Mouse (Mus musculus) stomach, embryonic 15.5 days (tissue): ENCODE data around the gene Lmx1a. TPM values are rescaled to one million over a fixed set of nuclear protein-coding genes. Genes with fewer than 3 reads are reported as not detected.

Experiments
- ATAC-seq: fragments of 200-750 bp; cut with Nextera tagmentation; 2 replicates; pipeline ENCODE4 v1.8.0; 2017; ENCODE audit warnings: low read depth, moderate number of reproducible peaks, moderate TSS enrichment; ENCODE audit not compliant: insufficient read depth, low FRiP score
- H3K27ac ChIP-seq: fragments of 300-500 bp; sonication (generic); 2 replicates; pipeline ENCODE4 v1.5.1; 2015; ENCODE audit warnings: mild to moderate bottlenecking, inconsistent platforms
- H3K27me3 ChIP-seq: fragments of 300-500 bp; sonication (generic); replicated peaks from 2 replicates; pipeline ENCODE4 v1.6.1; 2015; ENCODE audit warnings: inconsistent platforms
- H3K36me3 ChIP-seq: fragments of 300-500 bp; sonication (generic); 2 replicates; pipeline ENCODE4 v1.6.1; 2015; ENCODE audit warnings: inconsistent platforms
- H3K4me1 ChIP-seq: fragments of 300-500 bp; sonication (generic); 2 replicates; pipeline ENCODE4 v1.6.1; 2015; ENCODE audit warnings: inconsistent platforms
- H3K4me2 ChIP-seq: fragments of 300-500 bp; sonication (generic); 2 replicates; pipeline ENCODE4 v1.6.1; 2015; ENCODE audit warnings: mild to moderate bottlenecking, inconsistent platforms
- H3K4me3 ChIP-seq: fragments of 300-500 bp; sonication (generic); replicated peaks from 2 replicates; pipeline ENCODE4 v1.5.1; 2015; ENCODE audit warnings: inconsistent platforms
- H3K9ac ChIP-seq: fragments of 300-500 bp; sonication (generic); 2 replicates; pipeline ENCODE4 v1.6.1; 2015; ENCODE audit warnings: inconsistent platforms
- H3K9me3 ChIP-seq: fragments of 300-500 bp; sonication (generic); 2 replicates; pipeline ENCODE4 v1.6.1; 2016; ENCODE audit warnings: inconsistent platforms
- whole genome bisulfite sequencing: fragments of 180-500 bp; shearing (Covaris S2); methylation state at CpG from one replicate; pipeline ENCODE4 v1.1.7; 2015; 5-methylcytosine and 5-hydroxymethylcytosine counted together
- polyA plus RNA-seq: library from polyadenylated mRNA; unstranded; fragments of >200 nt; fragmentation: Nextera tagmentation; extraction: Ambion mirVana; gene quantifications from 2 replicates; pipeline ENCODE4 v1.2.1, GENCODE M21; 2015

Lmx1a gene
- polyA plus RNA-seq, 1 experiment from 2014 or later, result 0.18 TPM

DNA sequence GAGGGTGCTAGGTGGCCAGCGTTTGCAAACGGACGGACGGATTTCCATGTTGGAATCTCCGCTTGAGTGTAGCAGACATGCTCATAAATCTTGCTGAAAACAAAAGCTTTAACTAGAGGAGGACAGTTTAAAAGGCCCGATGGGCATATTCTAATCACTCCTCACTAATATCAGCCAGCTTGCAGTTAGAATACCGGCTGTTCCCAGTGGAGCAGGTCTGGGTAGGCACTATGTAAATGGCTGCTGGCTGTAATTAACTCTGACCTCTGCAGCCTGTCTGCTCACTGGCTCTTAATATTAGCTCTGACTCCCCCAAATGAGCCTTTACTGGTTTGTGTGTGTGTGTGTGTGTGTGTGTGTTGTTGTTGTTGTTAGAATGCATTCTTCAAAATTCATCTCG, 69.2 kb downstream of the Lmx1a start:
- Histone ChIP-seq H3K9me3 (no peaks in the 10 kb centered on the region), H3K27me3 (no peaks in the 10 kb centered on the region), H3K4me3 (no peak overlapping the region), H3K27ac (no peak overlapping the region), H3K4me2 (no peak overlapping the region), H3K9ac (no peak overlapping the region), H3K4me1 (no peaks in the 10 kb centered on the region), H3K36me3 (no peaks in the 10 kb centered on the region)
- no peak for ATAC-seq
- WGBS, result 61% methylated on average over 8 of the region's 8 CpGs

GRCm38 (mm10) chr1:167760307-167760706, 71.3 kb downstream of the Lmx1a start:
- ATAC-seq, result no peak
- H3K27me3 ChIP-seq, result no peaks in the 10 kb centered on the region
- 84% methylated on average over 10 of the region's 10 CpGs for WGBS
- H3K9me3 ChIP-seq, result no peaks in the 10 kb centered on the region
- H3K9ac ChIP-seq, result no peak overlapping the region
- no peak overlapping the region for H3K4me2 ChIP-seq
- no peaks in the 10 kb centered on the region for H3K4me1 ChIP-seq
- H3K4me3 ChIP-seq, result no peak overlapping the region
- H3K36me3 ChIP-seq, result no peaks in the 10 kb centered on the region
- no peak overlapping the region for H3K27ac ChIP-seq

DNA sequence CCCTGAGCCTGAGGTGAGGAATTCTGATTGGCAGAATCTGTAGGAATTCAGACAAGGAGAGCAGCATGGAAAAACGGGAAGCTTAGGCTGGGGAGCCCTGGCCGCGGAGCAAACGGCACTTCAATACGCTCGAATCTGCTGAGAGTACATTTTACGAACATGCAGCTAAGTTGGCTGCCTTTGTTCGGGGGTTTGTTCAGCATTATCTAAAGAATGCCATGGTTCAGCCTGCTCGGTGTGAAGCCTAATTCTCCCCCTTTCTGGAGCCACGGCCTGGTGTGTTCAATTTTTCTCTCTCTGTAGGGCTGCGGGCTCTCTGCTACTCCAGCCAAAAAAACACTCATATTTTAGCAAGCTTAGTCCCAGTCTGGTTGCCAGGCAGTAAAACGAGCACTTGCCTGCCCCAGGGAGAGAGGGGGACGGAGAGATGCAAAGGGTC, 72.8 kb downstream of the Lmx1a start:
- no peaks in the 10 kb centered on the region for H3K36me3 ChIP-seq
- 29% methylated on average over 13 of the region's 13 CpGs for WGBS
- no peaks in the 10 kb centered on the region for H3K9me3 ChIP-seq
- H3K9ac ChIP-seq, result no peak overlapping the region
- H3K27ac ChIP-seq, result no peak overlapping the region
- no peaks in the 10 kb centered on the region for H3K4me1 ChIP-seq
- ATAC-seq, result no peak
- H3K4me3 ChIP-seq, result no peak overlapping the region
- no peaks in the 10 kb centered on the region for H3K27me3 ChIP-seq
- no peak overlapping the region for H3K4me2 ChIP-seq

GRCm38 (mm10) chr1:167766619-167767018, 77.6 kb downstream of the Lmx1a start:
- no peak overlapping the region for H3K27ac ChIP-seq
- H3K4me1 ChIP-seq, result no peaks in the 10 kb centered on the region
- H3K9ac ChIP-seq, result no peak overlapping the region
- H3K4me3 ChIP-seq, result no peak overlapping the region
- ATAC-seq, result no peak
- no peak overlapping the region for H3K4me2 ChIP-seq
- WGBS, result 74% methylated on average over 4 of the region's 4 CpGs
- no peaks in the 10 kb centered on the region for H3K36me3 ChIP-seq
- no peaks in the 10 kb centered on the region for H3K27me3 ChIP-seq
- no peaks in the 10 kb centered on the region for H3K9me3 ChIP-seq

- no peak overlapping the region for H3K9ac ChIP-seq
- no peaks in the 10 kb centered on the region for H3K9me3 ChIP-seq
- no peak for ATAC-seq
- 84% methylated on average over 7 of the region's 7 CpGs for WGBS
- H3K4me3 ChIP-seq, result no peak overlapping the region
- no peaks in the 10 kb centered on the region for H3K4me1 ChIP-seq
- H3K4me2 ChIP-seq, result no peak overlapping the region
- no peaks in the 10 kb centered on the region for H3K27me3 ChIP-seq
- H3K27ac ChIP-seq, result no peak overlapping the region
- no peaks in the 10 kb centered on the region for H3K36me3 ChIP-seq
Measured at GRCm38 (mm10) chr1:167770457-167770856, 81.4 kb downstream of the Lmx1a start.

DNA sequence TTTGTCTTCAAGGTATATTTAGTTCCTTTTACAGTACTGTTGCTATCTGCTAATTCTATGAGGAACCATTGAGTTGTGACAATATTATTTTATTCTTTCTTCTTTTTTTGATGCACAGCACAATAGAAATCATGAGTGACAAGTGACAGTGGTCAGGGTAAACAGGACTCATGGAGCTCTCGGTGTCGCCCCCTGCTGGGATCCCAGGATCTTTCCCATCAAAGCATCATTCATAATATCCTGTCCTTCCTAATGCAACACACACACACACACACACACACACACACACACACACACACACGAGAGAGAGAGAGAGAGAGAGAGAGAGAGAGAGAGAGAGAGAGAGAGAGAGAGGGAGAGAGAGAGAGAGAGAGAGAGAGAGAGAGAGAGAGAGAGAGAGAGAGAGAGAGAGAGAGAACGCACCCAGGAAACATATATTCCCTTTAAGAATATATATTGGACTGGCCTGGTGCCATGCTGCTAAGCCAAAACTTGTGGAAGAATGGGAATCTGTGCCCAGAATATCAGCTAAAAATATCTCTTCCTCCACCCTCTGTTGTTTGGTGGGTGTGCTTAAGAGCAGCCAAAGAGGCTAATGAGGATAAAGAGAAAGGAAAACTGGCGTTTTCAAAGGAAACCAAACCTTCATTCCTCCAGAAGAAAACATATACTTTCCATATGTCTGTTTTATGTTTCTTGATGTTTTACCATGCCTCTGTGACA, 90.9 kb downstream of the Lmx1a start:
- H3K36me3 ChIP-seq, result no peaks in the 10 kb centered on the region
- no peak overlapping the region for H3K9ac ChIP-seq
- H3K4me1 ChIP-seq, result 0 out of 2 replicates have a peak, but pooled peaks cover 2% of the 10 kb centered on the region
- no peaks in the 10 kb centered on the region for H3K27me3 ChIP-seq
- WGBS, result 65% methylated on average over 4 of the region's 5 CpGs
- no peaks in the 10 kb centered on the region for H3K9me3 ChIP-seq
- no peak overlapping the region for H3K4me3 ChIP-seq
- H3K27ac ChIP-seq, result no peak overlapping the region
- H3K4me2 ChIP-seq, result no peak overlapping the region
- no peak for ATAC-seq

DNA sequence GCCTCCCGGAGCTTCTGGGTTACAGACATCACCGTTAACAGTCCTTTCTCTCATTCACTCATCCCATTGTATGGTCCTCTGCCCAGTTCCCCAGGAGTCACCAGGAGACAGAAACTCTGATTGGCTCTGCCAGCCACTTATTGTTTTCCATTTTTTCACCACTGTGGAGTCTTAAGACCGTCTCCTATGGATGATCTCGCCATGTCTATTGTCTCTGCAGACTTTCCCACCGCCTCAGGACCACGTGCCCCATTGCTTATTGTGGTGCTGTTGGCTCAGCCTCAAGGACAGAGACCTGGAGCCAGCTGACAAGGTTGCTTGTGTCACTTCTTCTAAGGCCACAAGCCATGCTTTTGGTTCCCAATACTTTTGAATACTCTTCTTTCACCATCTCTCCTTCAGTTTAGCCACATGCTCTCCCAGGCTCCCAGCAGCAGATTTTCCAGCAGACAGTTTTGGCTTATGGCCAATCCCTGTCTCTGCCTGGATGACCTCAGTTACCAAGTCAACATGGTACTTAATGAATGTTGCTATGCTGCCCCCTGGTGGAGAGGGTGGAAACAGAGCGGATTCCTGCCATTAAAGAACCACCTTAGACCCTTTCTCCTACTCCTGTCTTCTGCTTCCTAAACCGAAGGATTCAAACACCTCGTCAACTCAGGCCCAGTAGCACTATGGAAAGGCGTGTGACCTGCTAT, 92.9 kb downstream of the Lmx1a start:
- no peaks in the 10 kb centered on the region for H3K27me3 ChIP-seq
- H3K9me3 ChIP-seq, result no peaks in the 10 kb centered on the region
- H3K4me2 ChIP-seq, result no peak overlapping the region
- H3K9ac ChIP-seq, result no peak overlapping the region
- no peak overlapping the region for H3K4me3 ChIP-seq
- WGBS, result 58% methylated on average over 10 of the region's 10 CpGs
- no peaks in the 10 kb centered on the region for H3K36me3 ChIP-seq
- no peak for ATAC-seq
- H3K4me1 ChIP-seq, result 0 out of 2 replicates have a peak, but pooled peaks cover 2% of the 10 kb centered on the region
- no peak overlapping the region for H3K27ac ChIP-seq

GRCm38 (mm10) chr1:167784067-167784466, 95.0 kb downstream of the Lmx1a start:
- 0 out of 2 replicates have a peak, but pooled peaks cover 2% of the 10 kb centered on the region for H3K4me1 ChIP-seq
- WGBS, result 64% methylated on average over 2 of the region's 2 CpGs
- H3K4me2 ChIP-seq, result no peak overlapping the region

GRCm38 (mm10) chr1:167788684-167789413, 99.8 kb downstream of the Lmx1a start:
- Histone ChIP-seq H3K4me1 (no peaks in the 10 kb centered on the region), H3K4me2 (no peak overlapping the region), H3K27me3 (no peaks in the 10 kb centered on the region), H3K27ac (no peak overlapping the region), H3K36me3 (no peaks in the 10 kb centered on the region), H3K4me3 (no peak overlapping the region), H3K9me3 (no peaks in the 10 kb centered on the region), H3K9ac (no peak overlapping the region)
- 44% methylated on average over 12 of the region's 12 CpGs for WGBS
- ATAC-seq, result no peak

More at GRCm38 (mm10) chr1:167784067-167784466, 95.0 kb downstream of the Lmx1a start:
- no peak for ATAC-seq
- H3K4me3 ChIP-seq, result no peak overlapping the region
- no peak overlapping the region for H3K9ac ChIP-seq
- no peaks in the 10 kb centered on the region for H3K27me3 ChIP-seq
- no peaks in the 10 kb centered on the region for H3K36me3 ChIP-seq
- H3K9me3 ChIP-seq, result no peaks in the 10 kb centered on the region
- H3K27ac ChIP-seq, result no peak overlapping the region

DNA sequence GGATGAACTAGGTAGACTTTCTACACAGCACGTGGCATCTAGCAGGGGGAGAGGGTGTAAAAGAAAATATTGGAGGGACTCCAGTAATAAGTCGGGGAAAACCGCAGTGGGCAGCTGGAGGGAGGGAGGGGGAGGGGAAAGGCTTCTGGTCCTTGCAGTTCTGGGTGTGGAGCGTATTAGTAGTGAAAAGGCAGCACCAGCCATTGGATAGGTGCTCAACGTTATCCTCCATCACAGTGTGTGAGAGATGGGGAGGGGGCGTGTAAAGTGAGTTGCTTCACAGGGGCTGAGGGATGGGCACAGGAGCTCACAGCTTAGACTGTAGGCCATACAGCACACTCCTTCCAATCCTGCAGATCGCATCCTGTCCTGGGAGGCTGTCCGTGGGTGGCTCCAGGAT, 100.4 kb downstream of the Lmx1a start:
- Histone ChIP-seq H3K27me3 (no peaks in the 10 kb centered on the region), H3K27ac (no peak overlapping the region), H3K9ac (no peak overlapping the region), H3K9me3 (no peaks in the 10 kb centered on the region), H3K4me2 (no peak overlapping the region), H3K36me3 (no peaks in the 10 kb centered on the region), H3K4me3 (no peak overlapping the region), H3K4me1 (no peaks in the 10 kb centered on the region)
- 66% methylated on average over 8 of the region's 8 CpGs for WGBS
- ATAC-seq, result no peak

GRCm38 (mm10) chr1:167790688-167791087, 101.7 kb downstream of the Lmx1a start:
- no peaks in the 10 kb centered on the region for H3K36me3 ChIP-seq
- no peak for ATAC-seq
- no peak overlapping the region for H3K4me3 ChIP-seq
- H3K9ac ChIP-seq, result no peak overlapping the region
- H3K27ac ChIP-seq, result no peak overlapping the region
- no peaks in the 10 kb centered on the region for H3K27me3 ChIP-seq
- no peak overlapping the region for H3K4me2 ChIP-seq
- no peaks in the 10 kb centered on the region for H3K9me3 ChIP-seq
- no peaks in the 10 kb centered on the region for H3K4me1 ChIP-seq
- WGBS, result 41% methylated on average over 3 of the region's 3 CpGs

GRCm38 (mm10) chr1:167791221-167791620, 102.2 kb downstream of the Lmx1a start:
- no peak overlapping the region for H3K4me3 ChIP-seq
- H3K9me3 ChIP-seq, result no peaks in the 10 kb centered on the region
- H3K4me2 ChIP-seq, result no peak overlapping the region
- no peak overlapping the region for H3K27ac ChIP-seq
- no peak for ATAC-seq
- no peaks in the 10 kb centered on the region for H3K27me3 ChIP-seq
- H3K4me1 ChIP-seq, result no peaks in the 10 kb centered on the region
- WGBS, result 64% methylated on average over 11 of the region's 11 CpGs
- no peaks in the 10 kb centered on the region for H3K36me3 ChIP-seq
- no peak overlapping the region for H3K9ac ChIP-seq
